Mouse (Mus musculus) forebrain, embryonic 15.5 days (tissue): ENCODE measurements around the gene Plekhd1. TPM values are rescaled to one million over a fixed set of nuclear protein-coding genes. Genes with fewer than 3 reads are reported as not detected.

Source experiments
- ATAC-seq: fragments of 200-750 bp; cut with Nextera tagmentation; replicated peaks from 2 replicates; pipeline ENCODE4 v1.8.0; 2017; ENCODE audit warnings: mild to moderate bottlenecking, moderate TSS enrichment, moderate library complexity
- H3K27ac ChIP-seq: fragments of 300-500 bp; sonication (generic); replicated peaks from 2 replicates; pipeline ENCODE4 v1.5.1; 2015; ENCODE audit warnings: mild to moderate bottlenecking, inconsistent platforms
- H3K27me3 ChIP-seq: fragments of 300-500 bp; sonication (generic); 2 replicates; pipeline ENCODE4 v1.6.1; 2015; ENCODE audit warnings: inconsistent platforms
- H3K36me3 ChIP-seq: fragments of 300-500 bp; sonication (generic); 2 replicates; pipeline ENCODE4 v1.6.1; 2015; ENCODE audit warnings: mild to moderate bottlenecking, inconsistent platforms
- H3K4me1 ChIP-seq: fragments of 300-500 bp; sonication (generic); 2 replicates; pipeline ENCODE4 v1.6.1; 2015; ENCODE audit warnings: inconsistent platforms
- H3K4me2 ChIP-seq: fragments of 300-500 bp; sonication (generic); replicated peaks from 2 replicates; pipeline ENCODE4 v1.6.1; 2015; ENCODE audit warnings: mild to moderate bottlenecking, inconsistent platforms
- H3K4me3 ChIP-seq: fragments of 300-500 bp; sonication (generic); 2 replicates; pipeline ENCODE4 v1.5.1; 2015; ENCODE audit warnings: mild to moderate bottlenecking, inconsistent platforms
- H3K9ac ChIP-seq: fragments of 300-500 bp; sonication (generic); replicated peaks from 2 replicates; pipeline ENCODE4 v1.6.1; 2015; ENCODE audit warnings: mild to moderate bottlenecking, inconsistent platforms
- H3K9me3 ChIP-seq: fragments of 300-500 bp; sonication (generic); 2 replicates; pipeline ENCODE4 v1.6.1; 2016; ENCODE audit warnings: inconsistent platforms
- WGBS: fragments of 180-500 bp; shearing (Covaris S2); methylation state at CpG from one replicate; pipeline ENCODE4 v1.1.7; 2015; ENCODE audit warnings: mixed read lengths; 5-methylcytosine and 5-hydroxymethylcytosine counted together
- polyA plus RNA-seq: library from polyadenylated mRNA; unstranded; fragments of >200 nt; fragmentation: Nextera tagmentation; extraction: Ambion mirVana; gene quantifications from 2 replicates; pipeline ENCODE4 v1.2.1, GENCODE M21; 2015

Gene Plekhd1
- polyA plus RNA-seq, 1 experiment from 2014 or later, result 0.89 TPM

DNA sequence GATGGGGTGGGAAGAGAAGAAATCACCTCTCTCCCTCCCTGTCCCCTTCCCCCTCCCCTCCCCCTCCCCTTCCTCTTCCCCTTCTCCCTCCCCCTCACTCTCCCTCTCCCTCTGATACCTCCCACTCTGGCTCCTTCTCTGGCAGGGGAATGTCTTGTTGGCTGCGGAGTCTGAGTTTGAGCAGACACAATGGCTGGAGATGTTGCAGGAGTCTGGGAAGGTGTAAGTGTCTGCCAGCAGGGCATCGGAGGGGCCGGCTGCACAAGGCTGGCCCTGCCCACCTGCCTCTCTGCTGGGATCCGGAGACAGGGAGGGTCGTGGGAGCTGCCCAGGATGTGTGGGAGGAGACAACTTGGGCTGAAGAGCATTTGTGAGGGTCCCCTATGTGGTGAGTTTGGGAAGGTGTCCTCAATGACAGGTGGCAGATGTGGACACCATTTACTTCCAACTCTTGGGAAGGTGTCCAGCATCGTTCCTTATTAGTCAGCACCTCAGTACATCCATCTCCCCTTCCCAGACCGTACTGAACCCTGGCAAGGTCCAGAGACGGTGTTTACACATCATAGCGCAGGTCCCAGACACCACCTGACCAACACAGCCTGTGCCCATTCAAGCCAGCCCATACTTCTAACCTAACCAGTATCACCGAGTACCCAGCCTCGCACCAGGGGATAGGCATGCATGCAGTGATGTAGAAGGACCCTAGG lies 14.0 kb downstream of the Plekhd1 start:
- Histone ChIP-seq H3K9ac (no peak overlapping the region), H3K4me3 (no peak overlapping the region), H3K4me2 (no peak overlapping the region), H3K9me3 (no peaks in the 10 kb centered on the region), H3K27me3 (no peaks in the 10 kb centered on the region), H3K36me3 (no peaks in the 10 kb centered on the region), H3K4me1 (peaks cover 23% of the 10 kb centered on the region), H3K27ac (peak overlapping the region; percentile 62)
- 51% methylated on average over 11 of the region's 11 CpGs for WGBS
- ATAC-seq, result peak; percentile 38; the same call in 1 of the 2 replicates

GRCm38 (mm10) chr12:80706915-80707604 lies 14.7 kb downstream of the Plekhd1 start:
- H3K27ac ChIP-seq, result peak overlapping the region; percentile 62
- H3K36me3 ChIP-seq, result no peaks in the 10 kb centered on the region
- 28% methylated on average over 6 of the region's 6 CpGs for WGBS
- no peak overlapping the region for H3K9ac ChIP-seq
- no peaks in the 10 kb centered on the region for H3K27me3 ChIP-seq
- no peaks in the 10 kb centered on the region for H3K9me3 ChIP-seq
- no peak overlapping the region for H3K4me2 ChIP-seq
- ATAC-seq, result peak; percentile 90
- H3K4me1 ChIP-seq, result peaks cover 23% of the 10 kb centered on the region
- H3K4me3 ChIP-seq, result no peak overlapping the region

GRCm38 (mm10) chr12:80715915-80716314 lies 23.5 kb downstream of the Plekhd1 start:
- no peaks in the 10 kb centered on the region for H3K4me1 ChIP-seq
- no peak overlapping the region for H3K27ac ChIP-seq
- ATAC-seq, result no peak
- no peaks in the 10 kb centered on the region for H3K36me3 ChIP-seq
- no peaks in the 10 kb centered on the region for H3K9me3 ChIP-seq
- H3K4me2 ChIP-seq, result no peak overlapping the region
- no peak overlapping the region for H3K4me3 ChIP-seq
- WGBS, result 78% methylated on average over 6 of the region's 6 CpGs
- no peak overlapping the region for H3K9ac ChIP-seq
- H3K27me3 ChIP-seq, result no peaks in the 10 kb centered on the region

DNA sequence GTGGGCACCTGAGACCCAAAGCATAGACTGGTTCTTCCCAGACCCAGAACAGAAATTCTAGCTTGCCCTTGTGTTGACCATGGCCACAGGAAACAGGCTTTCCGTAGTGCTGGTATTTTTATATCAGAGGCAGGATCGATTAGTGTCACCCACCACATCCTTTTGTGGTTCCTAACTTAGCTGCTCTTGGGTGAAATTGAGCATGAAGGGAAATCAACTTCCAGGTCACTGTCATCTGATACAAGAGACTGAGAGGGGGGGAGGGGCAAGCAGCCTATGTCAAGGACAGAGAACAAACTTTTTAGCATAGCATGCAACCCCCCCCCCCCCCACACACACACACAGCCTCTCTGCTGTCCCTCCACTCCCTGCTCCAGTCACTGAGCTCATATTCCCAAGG lies 26.8 kb downstream of the Plekhd1 start:
- H3K9me3 ChIP-seq, result no peaks in the 10 kb centered on the region
- no peaks in the 10 kb centered on the region for H3K4me1 ChIP-seq
- H3K36me3 ChIP-seq, result no peaks in the 10 kb centered on the region
- WGBS, result 81% methylated on average over 2 of the region's 2 CpGs
- no peak overlapping the region for H3K27ac ChIP-seq
- no peak overlapping the region for H3K4me2 ChIP-seq
- no peaks in the 10 kb centered on the region for H3K27me3 ChIP-seq
- ATAC-seq, result no peak
- H3K4me3 ChIP-seq, result no peak overlapping the region
- no peak overlapping the region for H3K9ac ChIP-seq

DNA sequence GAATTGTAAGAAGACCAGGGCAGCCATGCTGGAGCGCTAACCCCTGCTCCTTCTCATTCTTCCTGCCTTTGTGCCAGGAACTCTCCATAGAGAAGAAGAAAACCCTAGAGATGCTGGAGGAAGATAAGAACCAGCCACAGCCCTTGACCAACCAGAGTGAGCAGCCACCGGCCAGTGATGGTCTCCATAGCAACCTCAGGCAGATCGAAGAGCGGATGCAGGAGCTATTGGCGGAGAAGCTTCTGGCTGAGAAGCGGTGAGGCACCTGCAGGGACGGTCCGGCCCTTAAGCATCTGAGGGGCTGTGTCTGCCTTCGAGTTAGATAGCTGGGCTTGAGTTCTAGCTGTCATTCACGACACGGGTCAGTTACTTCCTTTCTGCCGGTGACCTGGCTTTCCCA lies 28.1 kb downstream of the Plekhd1 start:
- Histone ChIP-seq H3K27ac (no peak overlapping the region), H3K27me3 (no peaks in the 10 kb centered on the region), H3K4me1 (no peaks in the 10 kb centered on the region), H3K9ac (no peak overlapping the region), H3K4me3 (no peak overlapping the region), H3K4me2 (no peak overlapping the region), H3K36me3 (no peaks in the 10 kb centered on the region), H3K9me3 (no peaks in the 10 kb centered on the region)
- ATAC-seq, result no peak
- WGBS, result 70% methylated on average over 12 of the region's 12 CpGs

- no peak overlapping the region for H3K4me2 ChIP-seq
- H3K9me3 ChIP-seq, result no peaks in the 10 kb centered on the region
- H3K4me1 ChIP-seq, result no peaks in the 10 kb centered on the region
- no peak for ATAC-seq
- 88% methylated on average over 15 of the region's 15 CpGs for WGBS
- H3K9ac ChIP-seq, result no peak overlapping the region
- no peak overlapping the region for H3K27ac ChIP-seq
- no peak overlapping the region for H3K4me3 ChIP-seq
- no peaks in the 10 kb centered on the region for H3K36me3 ChIP-seq
- H3K27me3 ChIP-seq, result no peaks in the 10 kb centered on the region
These were observed 29.1 kb downstream of the Plekhd1 start for GRCm38 (mm10) chr12:80721458-80721857.

GRCm38 (mm10) chr12:80724853-80725559 lies 32.6 kb downstream of the Plekhd1 start:
- no peaks in the 10 kb centered on the region for H3K9me3 ChIP-seq
- no peak overlapping the region for H3K4me3 ChIP-seq
- no peak overlapping the region for H3K9ac ChIP-seq
- peaks cover 3% of the 10 kb centered on the region; the same call in 1 of the 2 replicates for H3K4me1 ChIP-seq
- H3K27ac ChIP-seq, result no peak overlapping the region
- H3K4me2 ChIP-seq, result no peak overlapping the region
- ATAC-seq, result peak; percentile 51; the same call in 1 of the 2 replicates
- H3K27me3 ChIP-seq, result no peaks in the 10 kb centered on the region
- no peaks in the 10 kb centered on the region for H3K36me3 ChIP-seq
- WGBS, result 26% methylated on average over 10 of the region's 10 CpGs

DNA sequence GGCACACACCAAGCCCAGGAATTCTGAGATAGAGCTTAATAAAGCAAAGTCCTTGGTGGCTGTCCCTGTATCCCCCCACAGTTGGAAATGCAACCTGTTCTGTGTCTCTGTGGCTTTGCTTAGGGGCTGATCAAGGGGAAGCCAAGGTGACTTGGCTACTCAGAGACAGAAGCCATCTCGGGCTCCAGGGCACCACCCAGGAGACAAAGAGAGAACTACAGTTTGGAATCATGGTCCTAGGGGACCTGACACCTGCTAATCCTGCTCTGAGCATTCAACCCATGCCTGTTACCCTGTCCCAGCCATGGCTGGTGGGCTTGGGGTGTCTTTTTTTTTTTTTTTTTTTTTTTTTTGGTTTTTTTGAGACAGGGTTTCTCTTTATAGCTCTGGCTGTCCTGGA lies 35.8 kb downstream of the Plekhd1 start:
- WGBS, result 44% methylated on average over 1 of the region's 1 CpGs
- no peak overlapping the region for H3K9ac ChIP-seq

DNA sequence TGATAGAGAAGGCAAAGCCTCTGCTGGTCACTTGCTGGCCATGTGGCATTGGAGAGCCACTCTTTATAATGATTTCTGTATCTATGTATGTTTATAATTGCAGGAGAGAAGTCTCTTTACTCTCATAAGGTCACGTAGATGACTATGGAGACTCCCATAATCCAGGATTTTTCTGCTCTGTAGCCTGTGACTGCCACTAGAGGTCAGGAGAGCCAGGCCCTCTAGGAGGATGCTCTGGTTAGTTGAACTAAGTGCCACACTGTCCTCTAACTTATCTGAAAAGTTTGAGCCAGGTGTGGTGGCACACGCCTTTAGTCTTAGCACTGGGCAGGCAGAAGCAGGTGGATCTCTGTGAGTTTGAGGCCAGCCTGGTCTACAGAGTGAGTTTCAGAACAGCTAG lies 36.4 kb downstream of the Plekhd1 start:
- Histone ChIP-seq H3K27ac (no peak overlapping the region), H3K4me1 (peaks cover 12% of the 10 kb centered on the region), H3K4me2 (no peak overlapping the region), H3K36me3 (no peaks in the 10 kb centered on the region), H3K9me3 (no peaks in the 10 kb centered on the region), H3K9ac (no peak overlapping the region), H3K27me3 (no peaks in the 10 kb centered on the region), H3K4me3 (no peak overlapping the region)
- no peak for ATAC-seq
- WGBS, result 56% methylated on average over 2 of the region's 2 CpGs

More for the DNA sequence above, 35.8 kb downstream of the Plekhd1 start:
- Histone ChIP-seq H3K27ac (no peak overlapping the region), H3K4me1 (peaks cover 12% of the 10 kb centered on the region), H3K36me3 (no peaks in the 10 kb centered on the region), H3K9me3 (no peaks in the 10 kb centered on the region), H3K27me3 (no peaks in the 10 kb centered on the region), H3K4me2 (no peak overlapping the region), H3K4me3 (no peak overlapping the region)
- no peak for ATAC-seq

GRCm38 (mm10) chr12:80729758-80730530 lies 37.6 kb downstream of the Plekhd1 start:
- ATAC-seq, result peak; percentile 46
- Histone ChIP-seq H3K9me3 (no peaks in the 10 kb centered on the region), H3K4me3 (no peak overlapping the region), H3K36me3 (no peaks in the 10 kb centered on the region), H3K9ac (no peak overlapping the region), H3K4me2 (0 out of 2 replicates have a peak overlapping the region, but pooled peaks have one; percentile 28), H3K4me1 (peaks cover 16% of the 10 kb centered on the region), H3K27ac (peak overlapping the region; percentile 53), H3K27me3 (no peaks in the 10 kb centered on the region)
- WGBS, result 67% methylated on average over 12 of the region's 12 CpGs

- Histone ChIP-seq H3K27me3 (no peaks in the 10 kb centered on the region), H3K4me1 (peaks cover 22% of the 10 kb centered on the region), H3K4me2 (peak overlapping the region; percentile 28; the same call in 1 of the 2 replicates), H3K27ac (peak overlapping the region; percentile 53), H3K9me3 (no peaks in the 10 kb centered on the region), H3K4me3 (no peak overlapping the region), H3K9ac (no peak overlapping the region), H3K36me3 (no peaks in the 10 kb centered on the region)
- WGBS, result 4% methylated on average over 9 of the region's 9 CpGs
- ATAC-seq, result peak; percentile 85
These were observed 38.2 kb downstream of the Plekhd1 start for GRCm38 (mm10) chr12:80730567-80730966.
